Mouse (Mus musculus) forebrain, embryonic 12.5 days (tissue): ENCODE results near the gene Defb42. TPM values are rescaled to one million over a fixed set of nuclear protein-coding genes. Genes with fewer than 3 reads are reported as not detected.

Experiments
- ATAC-seq: fragments of 200-750 bp; cut with Nextera tagmentation; 2 replicates; pipeline ENCODE4 v1.8.0; 2017; ENCODE audit warnings: moderate TSS enrichment; ENCODE audit not compliant: low FRiP score
- H3K27ac ChIP-seq: fragments of 300-500 bp; sonication (generic); 2 replicates; pipeline ENCODE4 v1.5.1; 2016; ENCODE audit warnings: mild to moderate bottlenecking
- H3K27me3 ChIP-seq: fragments of 300-500 bp; sonication (generic); 2 replicates; pipeline ENCODE4 v1.6.1; 2016; ENCODE audit warnings: mild to moderate bottlenecking
- H3K36me3 ChIP-seq: fragments of 300-500 bp; sonication (generic); replicated peaks from 2 replicates; pipeline ENCODE4 v1.6.1; 2016; ENCODE audit warnings: mild to moderate bottlenecking
- H3K4me1 ChIP-seq: fragments of 300-500 bp; sonication (generic); 2 replicates; pipeline ENCODE4 v1.6.1; 2016
- H3K4me2 ChIP-seq: fragments of 300-500 bp; sonication (generic); 2 replicates; pipeline ENCODE4 v1.6.1; 2016; ENCODE audit warnings: mild to moderate bottlenecking, moderate library complexity
- H3K4me3 ChIP-seq: fragments of 300-500 bp; sonication (generic); replicated peaks from 2 replicates; pipeline ENCODE4 v1.5.1; 2016; ENCODE audit warnings: mild to moderate bottlenecking
- H3K9ac ChIP-seq: fragments of 300-500 bp; sonication (generic); 2 replicates; pipeline ENCODE4 v1.6.1; 2016; ENCODE audit warnings: mild to moderate bottlenecking
- H3K9me3 ChIP-seq: fragments of 300-500 bp; sonication (generic); 2 replicates; pipeline ENCODE4 v1.6.1; 2016
- WGBS: fragments of 180-500 bp; shearing (Covaris S2); methylation state at CpG from one replicate; pipeline ENCODE4 v1.1.7; 2016; 5-methylcytosine and 5-hydroxymethylcytosine counted together
- polyA plus RNA-seq: library from polyadenylated mRNA; unstranded; fragments of >200 nt; fragmentation: Nextera tagmentation; extraction: Ambion mirVana; gene quantifications from 2 replicates; pipeline ENCODE4 v1.2.1, GENCODE M21; 2016

Defb42 gene
- polyA plus RNA-seq, 1 experiment from 2014 or later: not detected

GRCm38 (mm10) chr14:63065391-63065790 lies 18.6 kb downstream of the Defb42 start:
- no peaks in the 10 kb centered on the region for H3K4me1 ChIP-seq
- H3K4me3 ChIP-seq: no peak overlapping the region
- ATAC-seq: no peak
- H3K36me3 ChIP-seq: no peaks in the 10 kb centered on the region
- WGBS: 81% methylated on average over 5 of the region's 5 CpGs
- no peak overlapping the region for H3K9ac ChIP-seq
- no peak overlapping the region for H3K27ac ChIP-seq
- H3K9me3 ChIP-seq: no peaks in the 10 kb centered on the region
- H3K27me3 ChIP-seq: peaks cover 4% of the 10 kb centered on the region; the same call in 1 of the 2 replicates
- H3K4me2 ChIP-seq: no peak overlapping the region

DNA sequence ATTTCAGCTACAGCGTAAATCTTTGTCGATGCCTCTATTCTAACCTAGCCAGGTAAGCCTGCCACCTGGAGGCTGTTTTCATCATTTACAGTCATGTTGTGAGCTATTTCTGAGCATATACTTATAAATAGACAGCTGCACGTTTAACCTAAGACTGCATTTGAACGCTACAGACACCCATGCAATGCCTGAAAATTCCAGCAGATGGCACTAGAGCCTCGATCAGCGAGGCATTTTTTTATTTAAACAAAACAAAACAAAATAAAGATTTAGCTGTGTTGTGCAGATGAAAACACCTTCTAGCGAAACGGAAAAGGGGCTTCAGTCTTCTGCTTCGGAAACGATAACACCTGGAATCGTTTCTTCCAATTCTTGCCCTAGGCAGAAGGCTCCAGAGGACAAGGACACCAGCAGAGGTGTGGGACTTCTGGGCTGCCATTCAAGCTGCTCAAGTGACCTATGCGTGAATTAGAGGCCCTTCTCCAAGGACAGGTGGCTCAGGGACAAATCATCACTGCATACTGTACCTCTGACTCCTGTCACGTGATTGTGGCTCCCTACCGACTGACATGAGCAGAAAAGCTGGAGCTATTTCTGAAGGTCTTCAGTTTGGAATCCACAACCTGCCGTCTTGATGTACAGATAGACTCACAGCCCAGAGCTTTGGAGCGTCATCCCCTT lies 20.0 kb downstream of the Defb42 start:
- no peak for ATAC-seq
- Histone ChIP-seq H3K4me3 (no peak overlapping the region), H3K9ac (no peak overlapping the region), H3K9me3 (no peaks in the 10 kb centered on the region), H3K27ac (no peak overlapping the region), H3K4me2 (peak overlapping the region; percentile 31; the same call in 1 of the 2 replicates), H3K36me3 (no peaks in the 10 kb centered on the region), H3K4me1 (no peaks in the 10 kb centered on the region), H3K27me3 (peaks cover 7% of the 10 kb centered on the region; the same call in 1 of the 2 replicates)
- WGBS: 34% methylated on average over 16 of the region's 16 CpGs

DNA sequence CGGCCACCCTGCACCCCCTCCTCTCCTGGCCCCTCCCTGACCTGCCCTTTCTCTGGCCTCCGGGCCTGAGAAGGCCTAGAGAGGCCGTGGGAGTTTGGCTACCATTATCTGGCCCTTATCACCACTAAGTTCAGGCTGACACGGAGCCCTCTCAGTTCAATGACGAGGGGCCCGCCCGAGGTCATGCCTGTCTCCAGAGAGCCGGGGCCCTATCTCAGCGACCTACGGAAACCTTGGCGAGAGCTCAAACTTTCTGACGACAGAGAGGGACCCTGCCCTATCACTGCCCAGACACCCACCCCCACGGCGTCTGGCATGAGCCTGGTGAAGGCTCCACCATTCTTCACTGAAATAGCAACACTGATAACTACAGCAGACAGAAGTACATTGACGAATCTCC lies 20.9 kb downstream of the Defb42 start:
- Histone ChIP-seq H3K4me3 (no peak overlapping the region), H3K27ac (no peak overlapping the region), H3K9me3 (no peaks in the 10 kb centered on the region), H3K4me1 (no peaks in the 10 kb centered on the region), H3K36me3 (no peaks in the 10 kb centered on the region), H3K9ac (no peak overlapping the region), H3K4me2 (no peak overlapping the region), H3K27me3 (peaks cover 8% of the 10 kb centered on the region; the same call in 1 of the 2 replicates)
- 83% methylated on average over 15 of the region's 15 CpGs for WGBS
- ATAC-seq: no peak

Other genes starting within 250 kb of the Defb42 start
- 15.1 and 15.3 TPM in 2 replicates for gene Wdfy2, start 209.3 kb upstream of the Defb42 start, polyA plus RNA-seq
- gene Defb48, start 62.5 kb upstream of the Defb42 start, polyA plus RNA-seq: not detected in 2 replicates
- gene Defb47, start 48.9 kb upstream of the Defb42 start, polyA plus RNA-seq: not detected in 2 replicates
- gene Defb43, start 35.2 kb upstream of the Defb42 start, polyA plus RNA-seq: not detected in 2 replicates
- not detected in 2 replicates for gene Defb30, start 3.0 kb downstream of the Defb42 start, polyA plus RNA-seq